Comparison of ENCODE assay signal across 25 mouse cellular contexts in the genomic region with DNA sequence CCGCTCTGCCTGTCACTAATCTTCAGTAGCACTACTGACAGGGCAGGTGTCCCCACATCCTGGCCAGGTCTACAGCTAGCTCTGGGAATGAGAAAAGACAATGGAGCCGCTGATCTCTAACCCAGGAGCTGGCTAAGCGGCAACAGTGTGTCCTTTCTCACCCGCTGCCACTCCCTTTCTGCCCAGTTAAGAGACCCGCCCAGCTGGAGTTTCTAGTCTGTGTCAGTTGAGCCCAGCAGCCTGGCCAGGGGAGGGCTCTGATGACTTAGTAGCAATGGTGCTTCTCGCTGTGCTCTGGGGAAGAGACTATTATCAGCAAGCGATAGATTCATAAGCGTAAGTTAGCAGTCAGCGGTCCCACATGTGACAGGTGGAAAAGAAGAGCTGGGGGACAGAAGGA. TPM values are rescaled to one million over a fixed set of nuclear protein-coding genes. Genes with fewer than 3 reads are reported as not detected.
DNase-seq lines count a peak whose midpoint lies in the region; ATAC-seq lines count a peak whose summit lies in the region.
"Had no signal": no experiment of that assay in that cellular context is flagged by ENCODE, and none has a peak within 500 bp of the region (broad histone marks: within the 10 kb centered on the region; RNA-seq: fewer than 3 reads in every experiment).

No protein-coding gene starts in this region.

- H3K4me2 ChIP-seq in kidney, embryonic 16.5 days (replicated peaks; ENCODE audit: low read depth, low read length), result no peak overlapping the region
- H3K4me2 ChIP-seq in kidney, embryonic 15.5 days, result no peak overlapping the region
- no peak overlapping the region for H3K4me2 ChIP-seq in hindbrain, embryonic 14.5 days (replicated peaks)
- H3K4me2 ChIP-seq: embryonic facial prominence, embryonic 15.5 days; midbrain, embryonic 13.5 days; neural tube, embryonic 13.5 days had no signal

- 39% methylated on average over 9 of the region's 9 CpGs for WGBS in kidney, embryonic 16.5 days
- WGBS in kidney, embryonic 15.5 days, result 40% methylated on average over 9 of the region's 9 CpGs
- 32% methylated on average over 9 of the region's 9 CpGs for WGBS in hindbrain, embryonic 14.5 days

- H3K9ac ChIP-seq in kidney, embryonic 16.5 days (replicated peaks; ENCODE audit: low read length), result no peak overlapping the region
- H3K9ac ChIP-seq in kidney, embryonic 15.5 days, result no peak overlapping the region
- no peak overlapping the region for H3K9ac ChIP-seq in hindbrain, embryonic 14.5 days
- H3K9ac ChIP-seq: embryonic facial prominence, embryonic 15.5 days; forebrain, postnatal 0 days; liver, postnatal 0 days; midbrain, embryonic 13.5 days; neural tube, embryonic 13.5 days had no signal

- H3K27me3 ChIP-seq in kidney, embryonic 16.5 days (ENCODE audit: insufficient read depth, low read length), result no peaks in the 10 kb centered on the region
- peaks cover 12% of the 10 kb centered on the region; the same call in 1 of the 2 replicates for H3K27me3 ChIP-seq in kidney, embryonic 15.5 days
- no peaks in the 10 kb centered on the region; the same call in 1 of the 2 replicates for H3K27me3 ChIP-seq in hindbrain, embryonic 14.5 days (ENCODE audit: control insufficient read depth, insufficient read depth, low read length)
- H3K27me3 ChIP-seq: midbrain, embryonic 13.5 days; neural tube, embryonic 13.5 days had no signal

- ATAC-seq in kidney, embryonic 16.5 days (ENCODE audit: low FRiP score, low TSS enrichment), result 0 out of 2 replicates have a peak, but pooled peaks have one; percentile 59
- no peak for ATAC-seq in kidney, embryonic 15.5 days (replicated peaks; ENCODE audit: low FRiP score)
- peak; percentile 53; the same call in 1 of the 2 replicates for ATAC-seq in megakaryocyte-erythroid progenitor cell, adult 5-6 weeks (replicated peaks; ENCODE audit: low FRiP score, low TSS enrichment, poor library complexity, severe bottlenecking)
- ATAC-seq in hindbrain, embryonic 14.5 days (ENCODE audit: low FRiP score), result no peak
- ATAC-seq: forebrain, postnatal 0 days; hindbrain, embryonic 16.5 days; liver, postnatal 0 days; midbrain, embryonic 13.5 days had no signal

- no peaks in the 10 kb centered on the region for H3K4me1 ChIP-seq in kidney, embryonic 16.5 days (ENCODE audit: insufficient read depth, low read length)
- H3K4me1 ChIP-seq in kidney, embryonic 15.5 days, result no peaks in the 10 kb centered on the region
- H3K4me1 ChIP-seq in hindbrain, embryonic 14.5 days (replicated peaks; ENCODE audit: control insufficient read depth, insufficient read depth, low read length), result no peaks in the 10 kb centered on the region
- H3K4me1 ChIP-seq: embryonic facial prominence, embryonic 15.5 days; limb, embryonic 10.5 days; neural tube, embryonic 13.5 days had no signal

- H3K4me3 ChIP-seq in kidney, embryonic 16.5 days (ENCODE audit: low read length), result no peak overlapping the region
- no peak overlapping the region for H3K4me3 ChIP-seq in kidney, embryonic 15.5 days (replicated peaks)
- no peak overlapping the region for H3K4me3 ChIP-seq in hindbrain, embryonic 14.5 days (replicated peaks; ENCODE audit: low read length)
- H3K4me3 ChIP-seq: embryonic facial prominence, embryonic 15.5 days; left cerebral cortex, adult 2 months; limb, embryonic 10.5 days; midbrain, embryonic 13.5 days; neural tube, embryonic 13.5 days had no signal

- DNase-seq in urinary bladder, postnatal 25 days (ENCODE audit: low spot score), result peak; percentile 31
- DNase-seq in urinary bladder, adult 2 months (ENCODE audit: low spot score), result no peak
- DNase-seq in cerebellum, adult 9-11 months, result no peak
- DNase-seq in cerebellum, postnatal 36 days, result no peak
- no peak for DNase-seq in hindbrain, embryonic 14.5 days (ENCODE audit: low spot score)
- DNase-seq: cerebellum, postnatal 10 days; embryo, embryonic 11 days; forebrain, postnatal 0 days; heart, postnatal 4 days; kidney, adult 2 months; kidney, postnatal 25 days; liver, postnatal 0 days; thymus, postnatal 36 days had no signal

- no peak overlapping the region for H3K27ac ChIP-seq in kidney, embryonic 16.5 days (ENCODE audit: low read length)
- no peak overlapping the region for H3K27ac ChIP-seq in kidney, embryonic 15.5 days
- no peak overlapping the region for H3K27ac ChIP-seq in hindbrain, embryonic 14.5 days
- H3K27ac ChIP-seq: embryonic facial prominence, embryonic 15.5 days; left cerebral cortex, adult 2 months; limb, embryonic 10.5 days; midbrain, embryonic 13.5 days; neural tube, embryonic 13.5 days had no signal

- no peaks in the 10 kb centered on the region for H3K36me3 ChIP-seq in kidney, embryonic 16.5 days (ENCODE audit: insufficient read depth, low read length)
- no peaks in the 10 kb centered on the region for H3K36me3 ChIP-seq in kidney, embryonic 15.5 days
- no peaks in the 10 kb centered on the region for H3K36me3 ChIP-seq in hindbrain, embryonic 14.5 days (replicated peaks; ENCODE audit: control insufficient read depth, insufficient read depth)
- H3K36me3 ChIP-seq: embryonic facial prominence, embryonic 15.5 days; limb, embryonic 10.5 days; midbrain, embryonic 13.5 days; neural tube, embryonic 13.5 days had no signal

- H3K9me3 ChIP-seq in kidney, embryonic 16.5 days (ENCODE audit: low read length), result peaks cover 7% of the 10 kb centered on the region; the same call in 1 of the 2 replicates
- H3K9me3 ChIP-seq in kidney, embryonic 15.5 days (replicated peaks), result no peaks in the 10 kb centered on the region
- no peaks in the 10 kb centered on the region for H3K9me3 ChIP-seq in hindbrain, embryonic 14.5 days (ENCODE audit: control insufficient read depth, low read length)
- H3K9me3 ChIP-seq: embryonic facial prominence, embryonic 15.5 days; limb, embryonic 10.5 days; midbrain, embryonic 13.5 days; neural tube, embryonic 13.5 days had no signal

RNA-seq across cellular contexts. Expression of a gene that starts 5.7 kb away (rescaled TPM):
- polyA plus RNA-seq in kidney, embryonic 16.5 days (2015; fragmentation: Nextera tagmentation; extraction: Ambion mirVana), result 0.89 and 1.2 TPM in 2 replicates
- 1.3 and 7.7 TPM in 2 replicates for polyA plus RNA-seq in kidney, embryonic 15.5 days (2015; fragmentation: Nextera tagmentation; extraction: Ambion mirVana)
- 9.8 and 16.2 TPM in 2 replicates for polyA plus RNA-seq in urinary bladder, adult 2 months (2012; rRNA removed)
- not detected in 2 replicates for total RNA-seq in megakaryocyte-erythroid progenitor cell, adult 5-6 weeks (2014; fragmentation: Nextera tagmentation)
- not detected in 2 replicates for total RNA-seq in megakaryocyte-erythroid progenitor cell, adult 5-6 weeks (2017)
- 2.2 and 2.4 TPM in 2 replicates for polyA plus RNA-seq in hindbrain, embryonic 14.5 days (2014; fragmentation: Nextera tagmentation; extraction: Ambion mirVana)
- total RNA-seq: liver, adult 2 months had no signal
- polyA plus RNA-seq: limb, embryonic 10.5 days; liver, adult 2 months had no signal

RNA-seq across cellular contexts. Expression of a gene that starts 18.0 kb away (rescaled TPM):
- polyA plus RNA-seq in kidney, embryonic 16.5 days (2015; fragmentation: Nextera tagmentation; extraction: Ambion mirVana), result 1.7 and 2.3 TPM in 2 replicates
- 2.2 and 2.6 TPM in 2 replicates for polyA plus RNA-seq in kidney, embryonic 15.5 days (2015; fragmentation: Nextera tagmentation; extraction: Ambion mirVana)
- polyA plus RNA-seq in urinary bladder, adult 2 months (2012; rRNA removed), result 17.9 and 21.2 TPM in 2 replicates
- 3.3 and 4.5 TPM in 2 replicates for total RNA-seq in megakaryocyte-erythroid progenitor cell, adult 5-6 weeks (2014; fragmentation: Nextera tagmentation)
- total RNA-seq in megakaryocyte-erythroid progenitor cell, adult 5-6 weeks (2017), result 2.7 and 11.6 TPM in 2 replicates
- polyA plus RNA-seq in hindbrain, embryonic 14.5 days (2014; fragmentation: Nextera tagmentation; extraction: Ambion mirVana), result 0.65 and 2.1 TPM in 2 replicates

RNA-seq across cellular contexts. Expression of a gene that starts 18.5 kb away (rescaled TPM):
- 1.0 and 1.5 TPM in 2 replicates for polyA plus RNA-seq in kidney, embryonic 16.5 days (2015; fragmentation: Nextera tagmentation; extraction: Ambion mirVana)
- polyA plus RNA-seq in kidney, embryonic 15.5 days (2015; fragmentation: Nextera tagmentation; extraction: Ambion mirVana), result 5.8 and 26.9 TPM in 2 replicates
- 29.5 and 47.2 TPM in 2 replicates for polyA plus RNA-seq in urinary bladder, adult 2 months (2012; rRNA removed)
- total RNA-seq in megakaryocyte-erythroid progenitor cell, adult 5-6 weeks (2014; fragmentation: Nextera tagmentation), result not detected in 2 replicates
- total RNA-seq in megakaryocyte-erythroid progenitor cell, adult 5-6 weeks (2017), result not detected in 2 replicates
- polyA plus RNA-seq in hindbrain, embryonic 14.5 days (2014; fragmentation: Nextera tagmentation; extraction: Ambion mirVana), result not detected in 2 replicates
- total RNA-seq: forebrain, postnatal 0 days; heart, postnatal 4 days; left cerebral cortex, adult 2 months; liver, adult 2 months had no signal
- polyA plus RNA-seq: heart, embryonic 14.5 days; kidney, adult 2 months; limb, embryonic 10.5 days; liver, adult 2 months; liver, postnatal 0 days; midbrain, embryonic 13.5 days had no signal

RNA-seq across cellular contexts. Expression of a gene that starts 25.8 kb away (rescaled TPM):
- 0.21 and 0.45 TPM in 2 replicates for polyA plus RNA-seq in kidney, embryonic 16.5 days (2015; fragmentation: Nextera tagmentation; extraction: Ambion mirVana)
- 0.35 and 0.68 TPM in 2 replicates for polyA plus RNA-seq in kidney, embryonic 15.5 days (2015; fragmentation: Nextera tagmentation; extraction: Ambion mirVana)
- polyA plus RNA-seq in urinary bladder, adult 2 months (2012; rRNA removed), result not detected in 2 replicates
- total RNA-seq in megakaryocyte-erythroid progenitor cell, adult 5-6 weeks (2014; fragmentation: Nextera tagmentation), result not detected in 2 replicates
- not detected in 2 replicates for total RNA-seq in megakaryocyte-erythroid progenitor cell, adult 5-6 weeks (2017)
- 0.14 and 1.3 TPM in 2 replicates for polyA plus RNA-seq in hindbrain, embryonic 14.5 days (2014; fragmentation: Nextera tagmentation; extraction: Ambion mirVana)
- total RNA-seq: forebrain, postnatal 0 days; gastrocnemius, postnatal 4 days; heart, postnatal 4 days; left cerebral cortex, adult 2 months; liver, adult 2 months had no signal
- polyA plus RNA-seq: limb, embryonic 10.5 days had no signal

RNA-seq across cellular contexts. Expression of a gene that starts 39.9 kb away (rescaled TPM):
- polyA plus RNA-seq in kidney, embryonic 16.5 days (2015; fragmentation: Nextera tagmentation; extraction: Ambion mirVana), result 209 and 225 TPM in 2 replicates
- polyA plus RNA-seq in kidney, embryonic 15.5 days (2015; fragmentation: Nextera tagmentation; extraction: Ambion mirVana), result 180 and 192 TPM in 2 replicates
- 97.6 and 129 TPM in 2 replicates for polyA plus RNA-seq in urinary bladder, adult 2 months (2012; rRNA removed)
- total RNA-seq in megakaryocyte-erythroid progenitor cell, adult 5-6 weeks (2014; fragmentation: Nextera tagmentation), result 285 and 294 TPM in 2 replicates
- 59.7 and 85.5 TPM in 2 replicates for total RNA-seq in megakaryocyte-erythroid progenitor cell, adult 5-6 weeks (2017)
- 281 and 319 TPM in 2 replicates for polyA plus RNA-seq in hindbrain, embryonic 14.5 days (2014; fragmentation: Nextera tagmentation; extraction: Ambion mirVana)

Comparison
In these comparisons a context has a peak if more than half of its experiments do, and no peak if none do; other contexts are left out.
1. ATAC-seq: peak in kidney, embryonic 16.5 days (single experiment) and megakaryocyte-erythroid progenitor cell, adult 5-6 weeks (single experiment); none in kidney, embryonic 15.5 days (single experiment) and hindbrain, embryonic 14.5 days (single experiment).